Mouse (Mus musculus): ENCODE data around the gene Mageb16.

The Mageb16 gene

DNA sequence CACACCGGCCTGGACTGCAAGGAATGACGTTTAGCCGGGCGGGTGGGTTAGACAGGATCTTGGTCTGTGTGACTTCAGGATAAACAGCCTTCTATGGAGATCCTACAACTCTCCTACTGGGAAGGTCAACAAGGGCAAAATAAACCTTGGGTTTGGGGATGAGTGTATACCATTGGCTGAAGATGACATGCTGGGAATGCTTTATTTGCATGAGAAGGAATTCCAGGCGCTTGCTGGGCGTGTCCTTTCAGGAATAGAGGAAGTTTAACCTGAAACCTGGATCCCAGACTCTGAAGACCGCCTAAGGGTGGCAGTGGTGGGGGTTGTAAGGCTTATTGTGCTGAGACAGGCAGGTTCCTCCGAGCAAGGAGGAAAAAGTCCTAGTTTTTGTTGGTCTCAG, at the start of gene Mageb16:
Gene Mageb16 (minus strand): TSS at position 25 of the 400 bp plus-strand sequence.
- no peak for DNase-seq (ENCODE audit: low spot score in 2 of 2)

DNA sequence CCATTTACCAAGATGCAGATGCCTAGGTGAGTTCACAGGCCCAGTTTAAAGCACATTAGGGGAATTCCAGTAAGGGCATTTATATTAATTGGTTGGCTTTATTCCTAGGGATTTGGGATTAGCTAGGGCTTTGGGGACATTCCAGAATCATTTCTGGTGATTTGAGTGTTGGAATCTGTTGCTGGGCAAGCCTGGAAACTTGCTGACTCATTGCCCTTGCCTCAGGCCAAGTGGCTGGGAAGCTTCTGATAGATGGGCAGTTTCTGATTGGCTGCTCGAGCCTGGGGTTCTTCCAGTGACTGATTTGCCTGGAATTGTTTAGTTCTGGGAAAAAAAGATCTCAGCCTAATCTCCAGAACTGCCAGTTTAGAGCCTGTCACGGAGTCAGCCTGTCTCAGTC, 20.1 kb downstream of the Mageb16 start:
- DNase-seq (ENCODE audit: low spot score in 2 of 2): no peak

DNA sequence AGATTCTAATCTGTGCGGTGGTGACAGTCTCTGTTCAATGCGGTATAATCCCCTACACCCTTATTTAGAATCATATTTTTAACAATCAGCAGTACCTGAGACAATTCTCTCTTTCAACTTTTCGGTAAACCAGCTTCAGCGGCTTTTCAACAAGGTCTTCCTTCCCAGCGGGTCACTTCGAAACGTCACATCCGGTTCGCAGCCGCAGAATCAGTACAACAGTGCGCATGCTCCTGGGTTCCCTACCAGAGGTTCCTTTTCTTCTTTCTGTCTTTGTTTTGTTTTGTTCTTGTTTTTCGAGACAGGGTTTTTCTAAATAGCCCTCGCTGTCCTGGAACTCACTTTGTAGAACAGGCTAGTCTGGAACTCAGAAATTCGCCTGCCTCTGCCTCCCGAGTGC, 35.8 kb downstream of the Mageb16 start:
- no peak for DNase-seq (ENCODE audit: low spot score in 2 of 2)

DNA sequence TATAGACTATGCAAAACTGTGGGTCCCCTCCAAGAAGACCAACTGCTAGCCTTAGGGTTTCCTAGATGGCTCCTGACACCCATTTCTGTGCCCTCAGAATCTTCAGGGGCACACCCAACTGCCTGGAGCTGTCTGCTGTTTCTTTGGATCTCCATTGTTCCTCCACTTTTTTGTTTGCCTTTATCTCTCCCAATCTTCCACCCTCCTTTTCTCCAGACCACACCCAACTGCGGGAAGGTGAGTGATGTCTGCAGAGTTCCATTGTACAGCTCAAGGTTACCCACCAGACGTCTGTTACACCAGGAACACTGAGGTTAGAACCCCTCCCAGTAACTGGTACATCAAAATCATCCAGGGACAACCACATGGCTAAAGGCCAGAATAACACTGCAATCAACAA, 64.8 kb downstream of the Mageb16 start:
- no peak for DNase-seq (ENCODE audit: low spot score in 2 of 2)
